Mouse (Mus musculus): ENCODE measurements around the gene Tm4sf4.

Gene Tm4sf4

DNA sequence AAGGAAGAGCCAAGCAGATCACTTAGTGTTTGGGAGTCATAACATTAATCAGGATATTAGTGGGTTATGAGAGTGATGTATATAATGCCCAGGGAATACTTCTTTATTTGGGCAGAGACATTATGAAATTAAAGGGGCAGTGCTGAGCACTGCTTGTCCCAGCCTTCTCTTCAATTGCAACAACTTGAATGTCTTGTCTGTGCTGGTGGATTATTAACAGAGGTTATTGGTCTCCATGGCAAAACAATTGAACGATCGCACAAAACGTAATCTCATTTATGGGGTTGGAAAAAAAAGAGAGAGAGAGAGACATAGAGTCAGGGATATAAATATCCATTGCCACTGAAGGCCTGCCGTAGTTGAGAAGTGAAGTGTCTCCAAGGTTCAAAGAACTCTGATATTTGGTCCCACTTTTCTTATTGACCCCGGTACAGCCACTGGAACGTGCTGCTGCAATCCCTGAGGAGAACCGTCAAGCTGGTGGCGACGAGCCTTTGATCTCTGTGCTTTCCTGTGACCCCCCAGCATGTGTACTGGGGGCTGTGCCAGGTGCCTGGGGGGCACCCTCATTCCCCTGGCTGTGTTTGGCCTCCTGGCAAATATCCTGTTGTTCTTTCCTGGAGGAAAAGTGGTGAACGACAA, at the start of gene Tm4sf4:
TSS of gene Tm4sf4 (plus strand) at position 226 of the 642 bp plus-strand sequence.
- DNase-seq (ENCODE audit: low spot score in 2 of 2), result no peak

GRCm38 (mm10) chr3:57386423-57386822, 38.7 kb upstream of the Tm4sf4 start:
- DNase-seq (ENCODE audit: low spot score in 2 of 2), result no peak

GRCm38 (mm10) chr3:57386895-57387294, 38.2 kb upstream of the Tm4sf4 start:
- DNase-seq (ENCODE audit: low spot score in 2 of 2), result no peak

- no peak for DNase-seq (ENCODE audit: low spot score in 2 of 2)
Measured at GRCm38 (mm10) chr3:57387593-57387992, 37.5 kb upstream of the Tm4sf4 start.

GRCm38 (mm10) chr3:57411535-57411934, 13.6 kb upstream of the Tm4sf4 start:
- DNase-seq (ENCODE audit: low spot score in 2 of 2), result no peak

DNA sequence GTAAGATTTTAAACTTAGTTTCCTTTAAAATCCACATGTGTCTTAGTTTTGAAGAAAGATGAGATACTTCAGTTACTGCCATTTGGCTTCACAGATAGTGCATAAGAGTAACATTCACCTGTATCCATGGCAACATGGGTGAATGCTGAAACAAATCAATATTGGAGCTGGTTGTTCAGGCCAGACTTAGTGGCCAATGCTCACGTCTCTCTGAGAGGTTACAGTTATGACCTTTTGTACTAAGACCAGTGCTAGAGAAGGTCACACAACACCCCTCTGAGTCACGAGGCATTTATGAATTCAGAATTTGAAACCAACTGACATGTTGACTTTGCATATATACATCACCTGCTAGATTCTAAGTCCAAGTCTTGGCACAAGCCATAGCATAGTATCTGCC, 4.9 kb upstream of the Tm4sf4 start:
- DNase-seq (ENCODE audit: low spot score in 2 of 2), result no peak

DNA sequence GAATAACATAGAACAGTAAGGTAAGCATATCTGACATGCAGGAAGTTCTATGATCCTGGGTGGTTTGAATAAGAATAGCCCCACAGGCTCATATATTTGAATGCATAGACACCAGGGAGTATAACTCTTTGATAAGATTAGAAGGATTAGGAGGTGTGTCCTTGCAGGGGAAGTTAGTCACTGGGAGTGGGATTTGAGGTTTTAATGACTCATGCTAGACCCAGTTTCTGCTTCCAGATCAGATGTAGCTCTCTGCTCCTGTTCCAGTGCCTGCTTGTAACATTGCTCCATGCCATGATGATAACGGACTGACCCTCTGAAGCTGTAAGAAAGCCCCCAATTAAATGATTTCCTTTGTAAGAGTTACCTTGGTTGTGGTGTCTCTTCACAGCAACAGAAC, 4.5 kb upstream of the Tm4sf4 start:
- DNase-seq (ENCODE audit: low spot score in 2 of 2), result no peak

DNA sequence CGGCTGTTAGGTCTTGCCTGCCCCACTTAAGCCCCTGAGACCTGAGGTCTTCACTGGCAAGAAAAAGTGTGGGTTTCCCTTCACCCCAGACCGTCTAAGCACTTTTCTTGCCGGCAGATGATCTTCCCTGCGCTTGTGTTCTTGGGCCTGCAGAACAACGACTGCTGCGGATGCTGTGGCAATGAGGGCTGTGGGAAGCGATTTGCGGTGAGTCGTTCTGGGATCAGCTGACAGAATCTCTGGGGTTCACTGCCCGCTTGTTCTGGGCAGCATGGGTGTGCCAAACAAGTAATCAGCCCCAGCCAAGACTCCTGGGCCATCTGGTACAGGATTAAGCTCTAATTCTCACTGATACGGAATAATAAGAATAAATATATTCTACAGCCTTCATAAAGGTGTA, 1.2 kb downstream of the Tm4sf4 start:
- DNase-seq (ENCODE audit: low spot score in 2 of 2), result no peak

DNA sequence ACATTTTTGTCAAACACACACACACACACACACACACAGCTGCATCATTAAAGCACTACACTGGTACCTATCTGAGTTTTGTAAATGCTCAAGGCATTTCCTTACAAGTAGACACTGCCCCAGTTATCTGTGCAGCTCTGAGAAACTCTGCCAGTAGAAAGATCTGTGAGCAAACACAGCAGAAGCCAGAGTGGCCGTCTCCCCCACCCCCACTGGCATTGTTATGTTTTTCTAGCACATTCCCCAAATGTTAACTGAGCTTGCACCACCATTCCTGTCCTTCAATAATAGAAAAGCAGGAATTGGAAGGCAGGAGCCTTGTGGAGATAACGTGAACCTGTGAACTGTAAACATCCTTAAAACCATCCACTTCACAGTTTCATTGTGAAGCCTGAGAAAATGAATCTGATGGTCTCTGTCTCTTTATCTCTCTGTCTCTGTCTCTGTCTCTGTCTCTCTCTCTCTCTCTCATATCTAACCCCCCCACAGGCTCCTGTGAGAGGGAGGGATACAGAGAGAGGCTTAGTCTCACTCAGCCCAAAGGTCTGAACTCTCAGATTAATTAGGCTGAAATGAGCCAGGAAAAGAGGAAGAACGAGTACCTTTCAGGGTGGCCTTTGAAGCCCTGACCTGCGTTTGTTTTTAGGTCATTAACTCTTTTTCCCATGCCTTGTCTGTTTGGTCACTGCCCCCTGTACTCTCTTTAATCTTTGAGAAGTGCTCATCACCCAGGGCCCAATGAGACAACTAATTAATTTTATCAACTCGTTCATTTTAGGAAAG, 3.8 kb downstream of the Tm4sf4 start:
- DNase-seq (ENCODE audit: low spot score in 2 of 2), result no peak

DNA sequence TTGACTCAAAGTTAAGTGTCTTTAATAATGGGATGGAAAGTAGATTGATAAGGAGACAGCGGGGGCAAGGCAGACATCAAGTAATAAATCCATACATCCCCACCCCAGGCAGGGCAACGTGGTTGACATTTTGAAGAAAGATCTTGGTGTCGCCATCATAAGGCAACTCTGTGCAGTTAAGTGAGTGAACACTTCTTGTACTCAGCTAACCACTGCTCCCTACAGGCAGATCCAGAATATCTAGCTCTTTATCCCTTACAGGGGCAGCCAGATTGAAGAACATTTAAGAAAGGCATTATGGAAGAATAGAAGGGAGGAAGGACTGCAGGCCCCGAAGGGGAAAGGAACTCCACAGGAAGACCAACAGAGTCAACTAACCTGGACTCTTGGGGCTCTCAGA, 4.4 kb downstream of the Tm4sf4 start:
- no peak for DNase-seq (ENCODE audit: low spot score in 2 of 2)

- DNase-seq (ENCODE audit: low spot score in 2 of 2), result no peak
Measured at GRCm38 (mm10) chr3:57431706-57432105, 6.6 kb downstream of the Tm4sf4 start.

DNA sequence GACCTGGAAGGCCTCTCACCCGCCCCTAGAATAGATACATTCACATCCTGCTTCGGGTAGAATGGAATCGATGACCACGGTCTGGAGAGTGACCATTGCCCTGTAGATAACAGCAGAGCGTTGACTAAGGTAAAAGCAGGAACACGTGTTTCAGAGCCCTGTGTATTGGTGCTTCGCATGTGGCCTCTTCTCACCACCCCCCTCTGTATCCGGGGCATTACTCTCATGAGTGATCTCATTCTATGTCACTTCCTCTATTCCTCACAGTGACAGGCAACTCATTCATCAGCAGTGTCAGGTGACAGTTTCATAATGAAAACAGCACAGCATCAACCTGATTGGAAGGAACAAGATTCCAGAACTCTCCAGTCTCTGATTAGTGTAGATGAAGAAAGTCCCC, 10.2 kb downstream of the Tm4sf4 start:
- no peak for DNase-seq (ENCODE audit: low spot score in 2 of 2)

GRCm38 (mm10) chr3:57440956-57441355, 15.8 kb downstream of the Tm4sf4 start:
- DNase-seq (ENCODE audit: low spot score in 2 of 2), result no peak

- no peak for DNase-seq (ENCODE audit: low spot score in 2 of 2)
Measured at GRCm38 (mm10) chr3:57445706-57446105, 20.6 kb downstream of the Tm4sf4 start.

DNA sequence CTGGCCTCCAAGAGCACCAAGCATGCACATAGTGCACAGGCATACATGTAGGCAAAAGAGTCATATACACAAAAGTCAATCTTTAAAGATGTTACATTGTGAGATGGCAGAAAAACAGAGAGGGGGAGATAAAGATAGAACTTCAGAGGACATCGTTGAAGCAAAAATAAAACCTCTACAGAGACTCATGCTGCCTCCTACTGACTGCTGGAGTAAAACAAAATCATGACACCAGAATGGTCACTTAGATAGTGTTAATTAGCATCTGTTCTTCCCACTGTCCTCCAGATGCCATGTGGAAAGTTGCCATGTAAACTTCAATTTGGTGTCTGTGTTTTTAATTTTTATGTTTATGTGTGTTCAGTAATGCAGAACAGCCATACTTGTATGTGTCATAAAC, 22.8 kb downstream of the Tm4sf4 start:
- no peak for DNase-seq (ENCODE audit: low spot score in 2 of 2)

DNA sequence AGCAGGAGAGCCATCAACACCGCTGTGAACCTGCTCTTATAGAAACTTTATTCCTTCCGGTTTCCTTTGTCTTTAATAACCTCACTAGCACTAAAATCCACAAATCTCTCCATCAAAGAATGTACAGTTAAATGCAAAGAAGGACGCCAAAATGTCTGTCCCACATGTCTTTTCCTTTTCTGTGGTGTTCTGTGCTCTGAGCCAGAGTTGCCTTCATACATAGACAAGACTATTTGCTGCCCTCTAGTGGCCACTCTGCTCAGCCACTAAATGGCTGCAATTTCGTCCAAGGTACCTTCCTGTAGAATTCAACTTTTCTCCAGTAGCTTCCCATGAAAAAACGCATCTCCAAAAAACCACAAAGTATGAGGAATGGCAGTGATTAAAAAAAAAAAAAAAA, 23.3 kb downstream of the Tm4sf4 start:
- peak; percentile 50 to 68 for DNase-seq (ENCODE audit: low spot score in 2 of 2)

DNA sequence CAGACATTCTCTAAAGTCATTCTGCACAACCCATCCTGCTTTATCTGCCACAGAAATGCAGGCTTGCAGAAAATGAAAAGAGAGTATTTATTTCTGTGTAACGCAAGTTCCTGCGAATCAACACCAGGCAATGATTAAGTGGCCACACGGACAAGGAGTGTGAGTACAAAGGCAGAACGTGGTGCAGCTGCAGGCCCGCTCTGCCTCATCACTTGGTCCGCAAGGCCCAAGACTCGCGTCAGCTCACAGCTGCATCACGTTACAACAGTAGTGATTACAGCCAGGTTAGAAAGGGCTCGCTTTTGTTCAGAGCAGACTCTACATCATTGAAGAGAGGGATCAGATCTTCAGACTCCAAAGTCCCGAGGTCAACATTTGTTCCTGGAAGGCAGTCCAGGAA, 33.5 kb downstream of the Tm4sf4 start:
- DNase-seq (ENCODE audit: low spot score in 2 of 2), result no peak

DNA sequence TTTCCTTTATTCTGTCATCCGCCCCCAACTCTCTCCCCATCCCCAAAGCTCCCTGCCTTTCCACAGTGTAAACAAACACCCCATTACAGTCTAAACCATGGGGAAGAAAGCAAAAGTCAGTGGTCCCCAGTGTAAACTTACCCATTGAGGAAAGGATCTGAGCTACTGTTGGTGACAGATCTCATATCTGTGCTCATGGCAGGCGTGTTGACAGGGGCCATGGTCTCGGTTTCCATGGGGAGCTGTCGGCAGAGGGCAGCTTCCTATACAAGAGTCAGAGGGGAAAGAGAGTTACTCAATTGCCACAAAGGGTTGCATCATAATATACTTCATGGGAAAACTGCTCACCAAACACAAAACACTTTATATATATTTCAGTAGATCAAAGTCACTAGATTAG, 38.2 kb downstream of the Tm4sf4 start:
- DNase-seq (ENCODE audit: low spot score in 2 of 2), result no peak

GRCm38 (mm10) chr3:57466289-57466688, 41.2 kb downstream of the Tm4sf4 start:
- DNase-seq (ENCODE audit: low spot score in 2 of 2), result no peak

DNA sequence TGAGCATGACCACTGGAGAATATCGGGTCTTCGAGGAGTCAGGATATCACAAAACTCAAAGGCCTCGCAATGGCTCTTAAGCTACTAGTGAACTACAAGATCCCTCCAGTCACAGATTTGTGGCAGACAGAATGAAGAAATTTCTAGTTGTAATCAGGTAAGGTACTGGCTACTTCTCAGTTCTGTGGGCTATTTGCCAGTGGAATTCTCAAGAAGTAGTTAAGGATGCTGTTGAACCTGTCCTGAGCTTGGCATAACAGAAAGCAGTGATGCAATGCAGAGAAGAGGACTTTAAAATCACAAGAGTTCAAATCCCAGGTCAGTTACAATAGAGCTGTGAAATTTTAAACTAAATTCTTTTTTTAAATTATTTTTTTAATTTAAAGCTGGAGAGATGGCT, 44.2 kb downstream of the Tm4sf4 start:
- no peak for DNase-seq (ENCODE audit: low spot score in 2 of 2)

- peak in 1 of 2 experiments; percentile 35 for DNase-seq (ENCODE audit: low spot score in 2 of 2)
Measured at GRCm38 (mm10) chr3:57470326-57470725, 45.2 kb downstream of the Tm4sf4 start.

GRCm38 (mm10) chr3:57470981-57471601, 46.0 kb downstream of the Tm4sf4 start:
- peak in 1 of 2 experiments; percentile 35 for DNase-seq (ENCODE audit: low spot score in 2 of 2)

DNA sequence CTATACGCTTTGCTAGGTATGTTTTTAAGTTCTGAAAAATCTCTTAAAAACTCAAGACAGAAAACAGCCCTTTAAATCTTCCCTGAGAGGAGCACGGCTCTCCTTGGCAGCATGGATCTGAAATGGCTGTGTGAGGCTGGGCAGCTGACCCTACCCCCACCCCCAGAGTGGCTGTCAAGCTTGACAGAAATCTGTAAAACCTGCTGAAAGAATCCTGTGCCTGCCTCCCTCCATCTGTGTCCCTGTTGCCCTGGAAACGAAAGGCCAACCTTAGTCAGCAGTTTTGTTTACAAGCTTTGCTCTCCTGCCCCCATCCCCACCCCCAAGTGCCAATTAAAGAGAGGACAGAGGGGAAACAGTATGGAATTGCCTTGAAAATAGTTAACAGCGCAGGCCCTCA, 47.3 kb downstream of the Tm4sf4 start:
- no peak for DNase-seq (ENCODE audit: low spot score in 2 of 2)
